Mouse (Mus musculus): Measurements from ENCODE around the gene Pklr. TPM values are rescaled to one million over a fixed set of nuclear protein-coding genes. Genes with fewer than 3 reads are reported as not detected.

The Pklr gene
- total and polyA plus RNA-seq, 2 experiments from 2014 or later: 0.05 TPM; not detected in 1

- H3K4me1 ChIP-seq (ENCODE audit: insufficient read depth, low read length): peaks cover 9% of the 10 kb centered on the region; the same call in 1 of the 2 replicates
- no peaks in the 10 kb centered on the region for H3K27me3 ChIP-seq (ENCODE audit: insufficient read depth, low read length)
- H3K9me3 ChIP-seq (ENCODE audit: low read length): no peaks in the 10 kb centered on the region
- peak overlapping the region; percentile 59 for H3K27ac ChIP-seq (ENCODE audit: low read depth, low read length)
- no peak for DNase-seq (ENCODE audit: low spot score)
- H3K4me2 ChIP-seq (ENCODE audit: low read depth, low read length, poor library complexity, severe bottlenecking): peak overlapping the region; percentile 98
- 9% methylated on average over 20 of the region's 20 CpGs for WGBS
- peaks cover 42% of the 10 kb centered on the region for H3K36me3 ChIP-seq (ENCODE audit: insufficient read depth, low read length)
- peak overlapping the region; percentile 84 for H3K9ac ChIP-seq (replicated peaks; ENCODE audit: low read length, poor library complexity, severe bottlenecking)
- TF ChIP-seq CTCF (IDR thresholded peaks at IDR 0.05): no peak
- ATAC-seq (ENCODE audit: low FRiP score): no peak
- peak overlapping the region; percentile 74 for H3K4me3 ChIP-seq (ENCODE audit: low read depth, low read length)
These were observed 44.0 kb upstream of the Pklr start for GRCm38 (mm10) chr3:89091811-89092508.

GRCm38 (mm10) chr3:89092509-89093090, 43.3 kb upstream of the Pklr start:
- 13% methylated on average over 11 of the region's 11 CpGs for WGBS
- no peak for TF ChIP-seq CTCF (IDR thresholded peaks at IDR 0.05)

GRCm38 (mm10) chr3:89093175-89093574, 42.8 kb upstream of the Pklr start, which contains the start of gene Rusc1:
TSS of gene Rusc1 (minus strand) at chr3:89093311.
- DNase-seq (ENCODE audit: low spot score): peak; percentile 94
- peak; percentile 87 for ATAC-seq (ENCODE audit: low FRiP score)
- peak within 1 kb of the TSS; percentile 80 for H3K27ac ChIP-seq (ENCODE audit: low read depth, low read length)
- 2% methylated on average over 18 of the region's 18 CpGs for WGBS
- peak within 1 kb of the TSS; percentile 84 for H3K9ac ChIP-seq (replicated peaks; ENCODE audit: low read length, poor library complexity, severe bottlenecking)
- H3K4me2 ChIP-seq (ENCODE audit: low read depth, low read length, poor library complexity, severe bottlenecking): peak within 1 kb of the TSS; percentile 98
- H3K27me3 ChIP-seq (ENCODE audit: insufficient read depth, low read length): no peaks in the 10 kb centered on the region
- no peak for TF ChIP-seq CTCF (IDR thresholded peaks at IDR 0.05)
- H3K36me3 ChIP-seq (ENCODE audit: insufficient read depth, low read length): peaks cover 43% of the 10 kb centered on the region
- H3K9me3 ChIP-seq (ENCODE audit: low read length): no peaks in the 10 kb centered on the region
- peaks cover 9% of the 10 kb centered on the region; the same call in 1 of the 2 replicates for H3K4me1 ChIP-seq (ENCODE audit: insufficient read depth, low read length)
- peak within 1 kb of the TSS; percentile 74 for H3K4me3 ChIP-seq (ENCODE audit: low read depth, low read length)

More at GRCm38 (mm10) chr3:89092509-89093090, 43.3 kb upstream of the Pklr start:
- Histone ChIP-seq H3K4me3 (ENCODE audit: low read depth, low read length) (peak overlapping the region; percentile 74), H3K36me3 (ENCODE audit: insufficient read depth, low read length) (peaks cover 44% of the 10 kb centered on the region), H3K4me1 (ENCODE audit: insufficient read depth, low read length) (peaks cover 9% of the 10 kb centered on the region; the same call in 1 of the 2 replicates), H3K27ac (ENCODE audit: low read depth, low read length) (peak overlapping the region; percentile 80), H3K27me3 (ENCODE audit: insufficient read depth, low read length) (no peaks in the 10 kb centered on the region), H3K4me2 (ENCODE audit: low read depth, low read length, poor library complexity, severe bottlenecking) (peak overlapping the region; percentile 98), H3K9ac (replicated peaks; ENCODE audit: low read length, poor library complexity, severe bottlenecking) (peak overlapping the region; percentile 84), H3K9me3 (ENCODE audit: low read length) (no peaks in the 10 kb centered on the region)
- peak; percentile 6; the same call in 1 of the 2 replicates for ATAC-seq (ENCODE audit: low FRiP score)
- no peak for DNase-seq (ENCODE audit: low spot score)

GRCm38 (mm10) chr3:89094021-89094420, 41.9 kb upstream of the Pklr start:
- peaks cover 9% of the 10 kb centered on the region; the same call in 1 of the 2 replicates for H3K4me1 ChIP-seq (ENCODE audit: insufficient read depth, low read length)
- no peak overlapping the region for H3K4me3 ChIP-seq (ENCODE audit: low read depth, low read length)
- ATAC-seq (ENCODE audit: low FRiP score) (no peak), DNase-seq (ENCODE audit: low spot score) (no peak)
- H3K4me2 ChIP-seq (ENCODE audit: low read depth, low read length, poor library complexity, severe bottlenecking): no peak overlapping the region
- 82% methylated on average over 10 of the region's 10 CpGs for WGBS
- no peaks in the 10 kb centered on the region for H3K9me3 ChIP-seq (ENCODE audit: low read length)
- H3K27me3 ChIP-seq (ENCODE audit: insufficient read depth, low read length): no peaks in the 10 kb centered on the region
- H3K27ac ChIP-seq (ENCODE audit: low read depth, low read length): no peak overlapping the region
- H3K9ac ChIP-seq (replicated peaks; ENCODE audit: low read length, poor library complexity, severe bottlenecking): no peak overlapping the region
- peaks cover 40% of the 10 kb centered on the region for H3K36me3 ChIP-seq (ENCODE audit: insufficient read depth, low read length)
- TF ChIP-seq CTCF (IDR thresholded peaks at IDR 0.05): no peak

GRCm38 (mm10) chr3:89100811-89101210, 35.1 kb upstream of the Pklr start, which contains the start of gene Gm43738:
TSS of gene Gm43738 (minus strand) at chr3:89101099.
- DNase-seq (ENCODE audit: low spot score): peak; percentile 38

More at GRCm38 (mm10) chr3:89100811-89101210, 35.1 kb upstream of the Pklr start, which contains the start of gene Gm43738:
- H3K9me3 ChIP-seq (ENCODE audit: low read length): no peaks in the 10 kb centered on the region
- peak within 1 kb of the TSS; percentile 60 for H3K4me3 ChIP-seq (ENCODE audit: low read depth, low read length)
- peak within 1 kb of the TSS; percentile 57; the same call in 1 of the 2 replicates for H3K27ac ChIP-seq (ENCODE audit: low read depth, low read length)
- H3K27me3 ChIP-seq (ENCODE audit: insufficient read depth, low read length): no peaks in the 10 kb centered on the region
- H3K9ac ChIP-seq (replicated peaks; ENCODE audit: low read length, poor library complexity, severe bottlenecking): peak within 1 kb of the TSS; percentile 52
- WGBS: 36% methylated on average over 7 of the region's 7 CpGs
- H3K36me3 ChIP-seq (ENCODE audit: insufficient read depth, low read length): peaks cover 23% of the 10 kb centered on the region
- peak; percentile 27; the same call in 1 of the 2 replicates for TF ChIP-seq CTCF (IDR thresholded peaks at IDR 0.05)
- peak within 1 kb of the TSS; percentile 88 for H3K4me2 ChIP-seq (ENCODE audit: low read depth, low read length, poor library complexity, severe bottlenecking)
- peaks cover 11% of the 10 kb centered on the region; the same call in 1 of the 2 replicates for H3K4me1 ChIP-seq (ENCODE audit: insufficient read depth, low read length)
- ATAC-seq (ENCODE audit: low FRiP score): no peak
